Mouse (Mus musculus) embryo, embryonic 10.5 days (tissue): ENCODE data around the gene Kremen2.
A peak's percentile ranks its signal among the peaks of the same experiment; 100 is the strongest.
"Not testable (repeated sequence)": the region's sequence is repeated elsewhere in the genome, so short reads cannot be mapped to it uniquely, and the experiment has no call there.

ENCODE experiments used
- DNase-seq: peaks from one replicate; pipeline ENCODE4 v3.0.0-alpha.2; 2015; ENCODE audit warnings: low spot score

Gene Kremen2

DNA sequence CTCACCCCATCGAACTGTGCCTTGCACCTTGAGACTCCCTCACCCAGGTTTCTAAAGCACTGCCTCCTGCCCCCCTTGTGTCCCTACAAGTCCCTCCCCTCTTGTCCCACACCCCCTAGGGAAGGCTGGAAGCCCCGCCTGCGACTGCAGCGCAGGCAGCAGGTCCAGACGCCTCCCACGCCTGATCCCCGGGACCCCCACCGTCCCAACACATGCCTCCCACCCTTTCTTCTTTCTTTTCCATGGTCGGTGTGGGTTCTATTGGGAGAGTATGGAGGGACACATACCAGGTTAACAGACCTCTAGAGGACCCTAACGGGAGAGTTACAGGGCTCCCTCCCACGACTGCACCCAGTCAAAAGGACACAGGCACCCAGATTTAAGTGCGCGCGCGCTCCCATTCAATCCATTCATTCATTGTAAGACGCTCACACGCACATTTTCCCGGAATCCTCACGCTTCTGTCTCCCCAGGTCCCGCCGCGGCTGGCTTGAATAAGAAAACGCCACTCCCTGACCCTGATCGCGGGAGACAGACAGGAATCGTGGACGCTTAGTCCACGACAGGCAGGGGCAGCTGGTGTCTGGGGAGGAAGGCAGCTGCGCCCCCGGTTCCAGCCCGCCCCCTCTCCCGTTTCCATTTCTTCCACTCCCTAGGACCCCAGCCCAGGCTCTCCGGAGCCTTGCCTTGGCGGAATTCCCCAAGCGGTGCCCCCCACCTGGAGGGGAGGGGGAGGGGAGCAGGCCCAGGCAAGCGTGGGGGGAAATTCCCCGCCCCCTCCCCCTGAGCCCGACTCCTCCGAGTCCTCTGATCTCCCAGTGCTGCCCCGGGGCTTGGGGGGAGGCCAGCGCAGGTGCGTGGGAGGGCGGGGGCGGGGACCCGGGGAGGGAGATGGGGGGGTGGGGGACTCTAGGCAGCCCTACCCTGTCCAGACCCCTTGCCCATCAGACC lies at the start of gene Kremen2:
Kremen2 (minus strand) TSS at position 533 of the 951 bp plus-strand sequence.
- peak; percentile 35 for DNase-seq

DNA sequence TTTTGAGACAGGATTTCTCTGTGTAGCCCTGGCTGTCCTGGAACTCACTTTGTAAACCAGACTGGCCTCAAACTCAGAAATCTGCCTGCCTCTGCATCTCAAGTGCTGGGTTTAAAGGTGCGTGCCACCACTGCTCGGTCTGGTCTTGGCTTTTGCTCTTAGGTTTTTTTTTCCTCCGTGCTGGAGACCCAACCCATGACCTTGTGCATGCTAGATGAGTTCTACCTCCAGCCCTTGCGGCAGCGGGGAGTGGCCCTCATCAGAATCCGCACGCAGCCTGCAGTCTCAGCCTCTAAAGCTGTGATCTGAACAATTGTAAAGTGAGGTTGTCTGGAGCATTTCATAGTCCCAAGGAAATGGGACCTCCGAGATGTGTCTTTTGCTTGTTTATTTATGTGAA lies 49.7 kb upstream of the Kremen2 start:
- no peak for DNase-seq

DNA sequence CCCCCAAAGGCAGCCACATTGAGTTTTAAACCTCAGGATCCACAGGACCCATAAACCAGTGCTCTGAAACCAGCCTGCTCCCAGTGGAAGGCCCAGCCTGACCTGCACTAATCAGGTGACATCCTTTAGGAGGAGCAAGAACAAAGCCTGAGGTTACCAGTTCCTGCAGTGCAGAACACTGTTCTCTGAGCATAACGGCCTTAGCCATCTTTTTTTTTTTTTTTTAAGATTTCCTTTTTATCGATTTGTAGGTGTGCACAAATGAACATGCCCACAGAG lies 45.4 kb upstream of the Kremen2 start:
- DNase-seq, result no peak

DNA sequence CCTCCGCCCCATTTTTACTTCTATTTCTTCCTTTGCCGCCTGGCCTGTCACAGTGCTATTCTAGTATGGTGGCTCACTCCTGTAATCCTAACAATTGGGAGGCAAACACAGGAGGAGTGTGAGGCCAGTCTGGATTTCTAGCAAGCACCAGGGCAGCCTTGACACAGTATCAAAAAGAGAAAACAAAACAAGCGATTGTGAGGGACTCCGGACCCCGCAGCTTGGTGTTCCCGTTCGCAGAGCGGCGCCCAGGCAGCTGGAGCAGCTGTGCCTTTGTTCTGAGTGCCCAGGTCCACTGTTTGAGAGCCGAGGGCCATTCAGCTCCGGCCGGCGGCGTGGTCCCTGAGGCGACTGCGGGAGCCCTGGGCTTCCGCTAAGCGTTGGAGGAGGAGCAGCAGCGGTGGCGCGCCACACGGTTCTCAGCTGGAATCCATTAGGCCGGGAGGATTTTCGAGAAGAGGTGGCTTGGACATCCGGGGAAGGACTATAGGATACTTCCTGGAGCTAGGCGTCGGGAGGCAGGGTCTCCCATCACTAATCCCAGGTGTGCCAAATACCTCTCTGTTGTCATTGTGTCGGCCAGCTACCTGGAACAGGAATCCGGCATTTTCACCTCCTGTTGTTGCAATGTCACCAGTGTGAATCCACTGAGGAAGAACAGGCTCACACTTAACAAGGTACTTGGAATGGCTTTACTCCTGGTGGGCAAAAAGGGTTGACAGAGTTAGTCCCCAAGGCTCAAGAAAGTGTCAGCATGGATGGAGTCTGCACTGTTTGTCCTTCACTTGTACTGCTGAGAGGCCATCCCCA lies 44.8 kb upstream of the Kremen2 start, which contains the start of gene Srrm2:
Srrm2 (plus strand) TSS at position 264 of the 810 bp plus-strand sequence.
- DNase-seq, result peak; percentile 83

DNA sequence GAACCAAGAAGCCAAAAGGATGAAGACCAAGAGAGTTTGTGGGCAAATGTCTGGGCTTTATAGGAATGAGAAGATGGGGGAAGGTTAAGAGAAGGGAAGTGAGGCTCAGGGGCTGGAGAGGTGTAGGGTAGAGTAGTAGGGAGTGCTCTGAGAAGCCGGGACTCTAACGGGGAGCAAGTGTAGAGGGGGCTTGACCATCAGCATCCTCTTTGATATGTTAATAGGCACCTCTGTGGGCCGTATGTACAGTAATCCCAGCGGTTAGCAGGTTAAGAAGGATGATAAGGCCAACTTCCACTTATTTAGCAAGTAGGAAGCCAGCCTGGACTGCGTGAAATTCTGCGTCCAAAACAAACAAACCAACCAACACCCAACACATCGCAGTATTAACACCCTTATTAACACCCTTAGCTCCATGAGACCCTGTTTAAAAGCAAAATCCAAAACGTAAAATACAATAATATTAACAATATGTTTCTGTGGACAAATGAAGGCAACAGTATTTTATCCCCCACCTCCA lies 44.2 kb upstream of the Kremen2 start:
- peak; percentile 17 for DNase-seq

DNA sequence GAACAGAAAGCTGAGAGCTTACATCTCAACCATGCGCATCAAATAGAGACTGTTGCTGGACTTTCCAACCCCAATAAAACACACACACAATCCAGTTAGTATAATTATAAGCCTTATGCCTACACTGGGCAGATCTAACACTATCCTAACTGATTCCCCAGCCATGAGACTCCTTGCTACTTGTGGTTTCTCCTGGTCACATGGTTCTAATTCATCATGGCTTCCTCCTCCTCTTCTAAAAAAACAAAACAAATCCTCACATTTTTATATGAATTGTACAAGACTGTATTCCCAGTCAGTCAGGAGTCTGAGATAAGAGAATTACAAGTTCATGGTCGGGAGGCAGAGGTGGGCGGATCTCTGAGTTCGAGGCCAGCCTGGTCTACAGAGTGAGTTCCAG lies 43.3 kb upstream of the Kremen2 start:
- DNase-seq, result no peak

DNA sequence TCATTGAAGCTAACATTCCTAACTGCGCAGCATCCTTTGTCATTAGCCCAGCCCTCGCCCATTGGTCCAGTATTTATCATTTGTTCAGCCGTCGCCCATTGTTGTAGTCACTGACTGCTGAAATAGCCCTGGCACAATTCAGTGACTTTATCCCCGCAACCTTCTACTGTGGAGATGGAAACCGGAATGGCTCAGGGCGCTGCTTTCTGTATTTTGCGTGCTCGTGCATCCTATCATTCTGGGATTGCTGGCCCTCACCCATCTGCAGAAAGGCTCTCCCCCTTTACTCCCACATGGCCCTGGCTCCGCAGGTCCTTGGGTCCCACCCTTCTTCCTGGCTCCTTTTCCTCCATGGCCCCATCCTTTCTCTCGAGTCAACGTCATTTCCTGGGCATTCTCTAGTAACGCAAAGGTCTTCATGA lies 40.9 kb upstream of the Kremen2 start:
- peak; percentile 73 for DNase-seq

DNA sequence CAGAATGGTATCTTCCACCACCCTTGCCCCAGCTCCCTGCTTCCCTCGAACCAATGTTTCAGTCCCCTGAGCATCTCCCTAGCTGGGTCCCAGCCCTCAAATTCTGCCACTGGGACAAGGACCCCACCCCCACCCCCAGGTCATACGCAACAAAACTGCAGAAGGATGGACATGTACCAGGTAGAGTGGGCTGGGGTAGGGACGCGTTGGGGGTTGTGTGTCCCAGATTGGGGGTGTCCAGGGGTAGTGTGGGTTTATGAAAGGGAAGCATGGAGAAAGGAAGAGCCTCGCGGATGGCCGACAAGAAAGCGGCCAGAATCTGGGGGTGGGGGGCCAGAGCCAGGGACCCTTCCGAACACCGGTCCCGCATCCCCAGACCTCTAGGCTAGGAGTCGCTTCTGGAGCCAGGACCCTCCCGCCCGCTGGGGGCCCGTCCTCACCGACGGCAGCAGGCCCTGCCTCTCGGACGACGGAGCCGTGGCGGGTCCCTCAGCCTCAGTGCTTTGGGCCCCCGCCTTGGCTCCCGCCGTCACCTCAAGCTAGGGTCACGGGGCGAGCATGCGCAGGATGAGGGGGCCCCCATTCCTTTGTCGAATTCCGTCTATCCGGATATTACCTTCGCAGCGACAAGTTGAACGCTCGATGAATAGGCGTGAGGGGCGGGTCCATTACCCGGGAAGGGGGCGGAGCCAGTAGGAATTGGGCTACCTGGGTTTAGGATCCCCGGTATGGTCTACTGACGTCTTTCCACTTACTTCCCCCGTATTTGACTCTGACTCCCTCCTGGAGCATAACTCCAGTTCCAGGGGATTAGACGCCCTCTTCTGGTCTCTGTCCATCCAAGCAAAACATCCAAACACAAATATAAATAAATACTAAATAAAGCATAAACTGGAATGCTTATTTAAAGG lies 40.2 kb upstream of the Kremen2 start, which contains the start of gene Flywch2:
Flywch2 (minus strand) TSS at position 521 of the 911 bp plus-strand sequence.
- DNase-seq, result peak; percentile 87

DNA sequence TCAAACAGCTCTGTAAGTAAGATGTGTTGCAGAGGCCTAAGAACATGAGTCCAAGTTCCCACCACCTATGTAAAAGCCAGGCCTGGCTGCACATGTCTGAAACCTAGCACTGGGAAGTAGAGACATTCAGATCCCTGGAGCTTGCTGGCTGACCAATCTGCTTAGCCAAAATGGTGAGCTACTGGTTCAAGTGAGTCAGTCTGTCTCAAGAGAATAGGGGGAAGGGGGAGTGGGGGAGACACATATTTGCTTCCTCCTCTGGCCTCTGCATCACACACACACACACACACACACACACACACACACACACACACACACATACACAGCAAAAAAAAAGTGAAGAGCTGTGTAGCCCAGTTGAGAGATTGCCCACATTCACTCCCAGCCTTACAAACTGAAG lies 37.7 kb upstream of the Kremen2 start:
- DNase-seq, result no peak

DNA sequence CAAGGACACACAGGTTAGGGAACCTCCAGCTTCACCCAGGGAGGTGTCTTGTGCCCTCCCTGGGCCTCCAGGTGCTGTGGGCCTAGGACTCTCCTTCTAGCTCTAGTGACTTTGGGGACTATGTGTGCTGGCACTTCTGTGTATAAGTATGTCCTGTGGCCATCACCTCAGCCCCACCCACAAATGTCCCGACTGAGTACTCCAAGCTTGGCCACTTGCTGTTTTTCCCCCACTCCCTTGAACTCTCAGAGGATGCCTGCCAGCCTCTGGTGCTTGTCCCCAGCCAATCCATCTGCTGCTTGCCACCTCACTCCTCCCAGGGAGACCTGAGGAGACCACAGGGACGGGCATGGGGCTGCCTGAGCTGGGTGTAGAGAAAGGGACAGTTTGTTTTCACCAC lies 32.8 kb upstream of the Kremen2 start:
- DNase-seq, result no peak

DNA sequence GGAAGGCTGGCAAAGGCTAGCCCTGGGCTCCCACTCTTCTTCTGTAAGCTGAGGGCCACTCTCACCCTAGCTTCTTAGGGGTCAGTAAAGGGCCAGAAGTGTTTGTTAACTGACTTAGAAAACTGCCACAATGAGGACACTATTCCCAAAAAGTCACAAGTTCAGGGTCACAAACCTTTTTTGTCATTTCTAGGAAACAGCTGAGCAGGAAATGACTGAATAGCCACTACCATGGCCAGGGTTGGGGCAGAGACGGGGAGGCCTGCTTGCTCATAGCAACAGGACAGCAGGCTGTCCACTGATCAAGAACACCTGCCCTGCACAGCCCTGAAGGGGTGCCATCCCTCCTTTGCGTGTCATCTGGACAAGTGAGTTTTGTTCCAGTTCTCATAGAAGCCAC lies 31.5 kb upstream of the Kremen2 start:
- DNase-seq, result no peak

DNA sequence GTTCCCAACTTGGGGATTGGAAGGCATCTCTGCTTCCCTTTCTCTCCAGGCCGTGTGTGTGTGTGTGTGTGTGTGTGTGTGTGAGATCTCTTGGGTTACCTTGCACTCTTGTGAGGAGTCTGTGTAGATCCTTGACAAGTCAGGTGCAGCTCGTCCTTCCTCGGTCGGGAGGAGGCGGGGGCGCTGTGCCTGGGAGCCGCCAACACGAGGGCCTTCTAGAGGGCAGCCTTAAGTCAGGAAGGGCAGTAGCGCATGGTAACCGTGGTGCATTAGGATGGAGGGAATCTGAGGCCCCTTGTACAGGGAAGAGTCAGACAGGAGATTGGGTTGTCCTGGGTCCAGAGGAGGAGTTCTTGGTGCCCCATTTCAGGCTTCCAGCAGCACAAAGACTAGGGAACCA lies 30.6 kb upstream of the Kremen2 start:
- DNase-seq, result no peak

DNA sequence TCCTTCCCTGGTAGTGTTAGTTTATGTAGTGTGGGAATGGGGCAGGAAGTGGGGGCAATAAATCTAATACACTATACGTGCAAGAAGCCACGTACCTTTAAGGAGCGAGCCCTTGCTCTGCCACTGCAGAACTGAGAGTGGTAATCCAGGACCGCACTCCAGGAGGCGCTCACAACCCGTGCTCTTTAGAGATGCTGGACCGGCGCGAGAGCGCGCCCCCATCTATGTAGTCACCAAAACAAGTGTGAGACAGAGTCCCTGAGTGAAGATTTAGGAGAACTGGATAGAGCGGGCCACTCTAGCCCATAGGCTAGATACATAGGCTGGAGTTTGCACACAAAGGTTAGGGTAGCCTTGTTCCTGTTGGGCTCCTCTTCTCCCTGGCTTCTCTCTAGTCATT lies 28.5 kb upstream of the Kremen2 start:
- peak; percentile 90 for DNase-seq

DNA sequence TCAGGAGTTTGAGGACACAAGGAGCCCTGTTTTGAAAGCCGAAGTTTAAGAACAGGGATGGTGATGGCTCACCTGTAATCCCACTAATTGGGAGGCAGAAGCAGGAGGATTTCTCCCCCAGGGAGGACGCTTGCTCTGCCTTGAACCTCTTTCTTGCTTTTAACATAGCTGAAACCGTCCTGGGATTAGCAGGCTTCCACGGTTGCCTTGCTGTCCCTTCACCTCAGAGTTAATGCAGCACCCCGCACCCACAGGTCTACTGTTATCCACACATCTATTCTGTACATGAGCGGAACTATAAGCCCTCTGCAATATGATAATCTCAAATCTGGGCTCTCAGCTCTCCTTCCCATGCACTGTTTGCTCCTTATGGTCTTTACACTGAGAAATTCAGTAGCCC lies 28.0 kb upstream of the Kremen2 start:
- no peak for DNase-seq

DNA sequence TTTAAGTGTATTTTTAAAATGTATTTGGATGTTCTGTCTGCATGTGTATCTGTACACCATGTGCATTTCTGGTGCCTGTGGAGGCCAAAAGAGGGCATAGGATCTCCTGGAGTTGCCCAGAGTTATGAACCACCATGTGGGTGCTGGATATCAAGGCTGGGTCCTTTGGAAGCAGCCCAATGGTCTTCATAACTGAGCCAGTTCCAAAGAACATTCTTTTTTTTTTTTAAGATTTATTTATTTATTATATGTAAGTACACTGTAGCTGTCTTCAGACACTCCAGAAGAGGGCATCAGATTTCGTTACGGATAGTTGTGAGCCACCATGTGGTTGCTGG lies 26.6 kb upstream of the Kremen2 start:
- not testable (repeated sequence) for DNase-seq

DNA sequence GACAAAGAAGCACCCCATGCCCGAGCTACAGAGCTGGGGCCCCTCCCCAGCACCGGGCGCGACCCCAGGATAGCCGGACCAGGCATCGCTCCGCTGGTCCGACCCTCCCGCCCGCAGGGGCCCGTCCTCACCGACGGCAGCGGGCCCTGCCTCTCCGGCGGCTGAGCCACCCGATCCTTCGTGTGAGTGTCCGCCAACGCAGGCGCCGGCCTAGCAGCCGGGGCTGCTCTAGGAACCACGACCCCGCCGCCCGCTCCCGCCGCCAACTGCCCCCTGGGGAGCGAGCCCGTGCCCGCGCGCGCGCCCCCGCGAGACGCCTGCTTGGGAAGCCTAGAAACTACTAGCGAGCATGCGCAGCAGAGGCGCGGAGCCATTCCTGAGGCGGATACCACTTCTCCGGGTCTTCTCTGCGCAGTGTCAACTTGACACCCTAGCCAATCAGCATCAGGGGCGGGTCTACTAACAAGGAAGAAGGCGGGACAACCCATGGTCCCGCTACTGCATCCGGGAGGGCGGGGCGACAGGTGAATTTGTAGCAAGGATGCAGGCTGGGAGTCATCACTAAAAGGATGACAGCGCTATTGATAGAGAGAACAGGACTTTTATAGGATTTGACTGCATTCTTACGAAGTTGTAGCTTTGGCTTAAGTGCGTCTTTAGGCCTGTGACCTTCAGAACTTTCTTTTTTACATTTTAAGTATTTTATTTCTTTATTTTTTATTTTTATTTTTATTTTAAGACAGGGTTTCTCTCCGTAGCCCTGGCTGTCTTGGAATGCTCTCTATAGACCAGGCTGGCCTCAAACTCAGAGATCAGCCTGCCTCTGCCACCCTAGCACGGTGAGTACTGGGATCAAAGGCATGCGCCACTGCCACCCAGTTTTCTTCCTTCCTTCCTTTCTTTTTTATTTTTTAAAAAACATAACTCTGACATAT lies 25.9 kb upstream of the Kremen2 start, which contains the start of gene Flywch1:
Flywch1 (minus strand) TSS at position 319 of the 935 bp plus-strand sequence.
- DNase-seq, result peak; percentile 99

DNA sequence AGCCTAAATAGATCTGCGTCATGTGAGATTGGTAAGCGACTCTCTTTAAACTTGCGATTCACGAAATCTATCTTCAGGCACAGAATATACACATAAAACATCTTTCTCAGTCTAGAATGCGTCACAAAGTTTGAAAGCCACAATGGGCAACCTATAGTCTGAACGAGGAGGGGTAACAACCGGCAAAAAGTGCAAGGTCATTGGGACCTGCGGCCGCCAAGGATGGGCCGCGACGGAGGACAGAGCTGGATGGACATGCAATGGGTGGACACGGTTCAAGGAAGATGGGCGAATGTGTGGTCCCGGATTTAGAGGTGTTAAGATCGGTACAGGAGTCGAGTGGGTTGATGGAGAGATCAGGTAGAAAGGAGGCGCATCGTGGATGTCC lies 25.3 kb upstream of the Kremen2 start:
- no peak for DNase-seq

DNA sequence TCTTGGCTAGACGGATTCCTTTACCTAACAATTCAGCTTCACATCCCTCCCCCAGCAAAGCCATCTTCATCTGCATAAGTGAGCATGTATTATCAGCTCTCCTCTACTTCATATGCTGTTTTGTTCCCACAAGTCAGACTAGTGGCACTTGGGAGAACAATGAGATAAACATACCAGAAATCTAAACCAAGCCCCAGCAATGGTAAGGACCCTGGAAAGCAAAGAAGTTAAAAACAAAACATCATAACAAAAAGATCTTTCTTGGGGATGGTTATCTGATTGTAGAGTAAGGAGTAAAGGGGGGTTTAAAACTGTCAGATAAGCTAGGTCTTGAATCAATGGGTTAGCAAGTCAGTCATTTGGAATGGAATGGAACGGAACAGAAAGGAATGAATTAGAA lies 24.9 kb upstream of the Kremen2 start:
- DNase-seq, result no peak

DNA sequence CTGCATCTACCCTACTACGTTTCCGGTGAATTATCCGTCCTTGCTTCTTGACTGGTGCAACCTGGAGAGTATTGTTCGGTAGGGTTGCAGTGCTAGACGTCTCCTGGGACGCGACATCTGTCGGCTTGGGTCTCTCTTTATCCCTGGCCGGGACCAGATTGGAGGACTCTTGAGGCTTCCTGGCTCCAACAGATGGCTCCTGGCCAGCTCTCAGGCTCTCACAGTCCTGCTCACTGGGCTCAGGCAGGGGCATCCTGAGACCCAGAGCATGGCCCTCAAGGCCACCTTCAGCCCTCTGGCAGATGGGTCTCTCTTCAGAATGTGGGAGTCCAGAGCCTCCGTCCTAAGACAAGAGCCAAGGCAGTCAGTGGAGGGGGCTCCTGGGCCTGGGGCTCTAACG lies 17.3 kb upstream of the Kremen2 start:
- DNase-seq, result no peak

DNA sequence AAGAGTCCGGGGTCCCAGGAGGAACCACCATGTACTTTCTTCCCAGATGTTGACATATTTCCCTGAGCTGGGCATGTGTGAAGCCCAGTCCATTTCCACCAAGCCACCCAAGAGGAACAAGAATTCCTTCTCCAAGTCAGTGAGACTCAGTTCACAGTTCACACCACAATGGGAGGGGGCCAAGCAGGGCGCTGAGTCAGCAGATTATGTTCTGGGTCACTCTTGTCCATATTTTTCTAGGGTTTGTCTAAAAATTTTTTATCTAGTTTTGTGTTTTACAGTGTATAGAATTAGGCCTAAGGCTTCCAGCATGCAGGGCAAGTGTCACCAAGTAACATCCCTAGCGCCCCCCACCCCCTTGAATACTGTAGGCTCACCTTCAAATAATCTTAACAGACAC lies 15.5 kb upstream of the Kremen2 start:
- DNase-seq, result no peak

DNA sequence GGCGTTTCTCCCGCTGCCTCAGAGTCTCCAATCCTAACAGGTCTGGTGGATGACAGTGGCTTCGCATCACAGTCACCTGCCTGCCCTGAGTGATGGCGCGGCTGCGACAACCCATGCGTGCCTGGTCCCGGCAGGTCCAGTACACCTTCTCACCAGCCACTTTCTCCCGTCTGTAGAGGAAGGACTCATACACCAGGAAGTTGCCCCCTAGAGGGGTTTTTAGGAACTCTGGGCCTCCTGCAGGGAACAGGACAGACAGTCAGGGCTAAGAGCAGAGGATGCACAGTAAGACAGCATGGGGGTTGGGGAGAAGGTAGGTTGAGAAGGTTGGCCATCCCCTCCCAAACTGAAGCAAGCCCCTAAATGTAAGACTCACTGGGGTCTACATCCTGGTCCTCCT lies 14.6 kb upstream of the Kremen2 start:
- DNase-seq, result no peak
